Mouse (Mus musculus): ENCODE results near the gene Vti1b.

GRCm38 (mm10) chr12:79136949-79137348, 35.5 kb downstream of the Vti1b start:
- TF ChIP-seq POLR2A (IDR thresholded peaks at IDR 0.05; ENCODE audit: borderline replicate concordance, extremely low read depth, low read depth, low read length) (no peak), CTCF (IDR thresholded peaks at IDR 0.05; ENCODE audit: insufficient read depth, low read length) (no peak)

Data from lung, adult 2 months (tissue).